Mouse (Mus musculus) embryonic fibroblast, embryonic 13.5 days (primary cell): ENCODE results near the gene Adam17.

Experiments used
- CTCF ChIP-seq: IDR thresholded peaks from 2 replicates; pipeline ENCODE4 v1.5.1; 2011; ENCODE audit warnings: mild to moderate bottlenecking, control low read depth, low read length, moderate library complexity, borderline replicate concordance; ENCODE audit not compliant: insufficient read depth
- POLR2A ChIP-seq: IDR thresholded peaks from 2 replicates; pipeline ENCODE4 v1.6.1; 2011; ENCODE audit warnings: low read depth, mild to moderate bottlenecking, control low read depth, low read length, moderate library complexity

DNA sequence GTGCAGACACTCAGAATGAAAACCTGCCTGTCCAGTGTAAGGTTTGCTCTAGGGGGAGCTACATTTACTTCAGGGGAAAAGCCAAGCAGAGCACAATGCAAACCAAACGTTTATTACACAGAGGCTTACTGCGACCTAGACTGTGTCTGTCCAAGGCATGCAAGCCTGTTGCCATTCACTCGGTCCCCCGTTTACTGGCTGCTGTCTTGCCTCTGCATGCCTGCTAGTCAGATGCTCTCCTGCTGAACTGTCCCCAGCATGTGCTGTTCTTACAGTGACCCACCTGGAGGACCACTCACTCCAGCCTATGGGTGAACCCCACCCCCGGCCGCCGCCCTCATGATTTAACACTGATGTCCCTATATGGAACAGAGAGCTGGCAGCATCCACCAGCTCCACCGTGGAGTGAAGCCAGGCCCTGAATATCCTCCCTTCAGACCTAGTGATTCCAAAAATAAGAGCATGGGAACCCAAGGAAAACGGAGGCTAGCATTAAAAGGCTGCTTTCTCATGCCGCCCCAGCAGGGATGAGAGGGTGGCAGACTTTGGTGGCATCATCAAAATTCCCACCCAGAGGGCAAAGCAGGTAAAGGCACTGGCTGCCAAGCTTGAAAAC lies 42.4 kb downstream of the Adam17 start:
- TF ChIP-seq CTCF (no peak), POLR2A (no peak)
